Mouse (Mus musculus) hindbrain, embryonic 11.5 days (tissue): ENCODE data around the gene Gpx5. TPM values are rescaled to one million over a fixed set of nuclear protein-coding genes. Genes with fewer than 3 reads are reported as not detected.

Experiments
- polyA plus RNA-seq: library from polyadenylated mRNA; unstranded; fragments of >200 nt; fragmentation: Nextera tagmentation; extraction: Ambion mirVana; gene quantifications from 2 replicates; pipeline ENCODE4 v1.2.1, GENCODE M21; 2014

Gene Gpx5
- polyA plus RNA-seq, 1 experiment from 2014 or later, result not detected

Other genes with a start within 250 kb of the Gpx5 start
- gene Olfr1370, start 217.8 kb downstream of the Gpx5 start, polyA plus RNA-seq, result not detected in 2 replicates
- gene Olfr1369-ps1, start 181.2 kb downstream of the Gpx5 start, polyA plus RNA-seq, result 0.04 TPM in 1 of 2 replicates, not detected in the other
- gene Olfr263, start 163.1 kb downstream of the Gpx5 start, polyA plus RNA-seq, result not detected in 2 replicates
- not detected in 2 replicates for gene Olfr1368, start 146.9 kb downstream of the Gpx5 start, polyA plus RNA-seq
- gene Trim27, start 113.3 kb downstream of the Gpx5 start, polyA plus RNA-seq, result 133 and 144 TPM in 2 replicates
- 0.32 TPM in 1 of 2 replicates, not detected in the other for gene Gpx6, start 19.4 kb upstream of the Gpx5 start, polyA plus RNA-seq
- gene Olfr1367, start 54.2 kb upstream of the Gpx5 start, polyA plus RNA-seq, result not detected in 2 replicates
- gene Zscan12, start 70.1 kb upstream of the Gpx5 start, polyA plus RNA-seq, result 18.7 and 20.3 TPM in 2 replicates
- 84.8 and 90.5 TPM in 2 replicates for gene Zkscan3, start 110.0 kb upstream of the Gpx5 start, polyA plus RNA-seq
- 5.9 and 6.0 TPM in 2 replicates for gene Pgbd1, start 148.3 kb upstream of the Gpx5 start, polyA plus RNA-seq
- gene Zscan26, start 161.0 kb upstream of the Gpx5 start, polyA plus RNA-seq, result 18.4 and 21.0 TPM in 2 replicates
- 2.5 and 3.4 TPM in 2 replicates for gene Nkapl, start 175.8 kb upstream of the Gpx5 start, polyA plus RNA-seq
- 5.2 and 5.9 TPM in 2 replicates for gene Zkscan4, start 186.2 kb upstream of the Gpx5 start, polyA plus RNA-seq
- gene Gm10065, start 186.7 kb upstream of the Gpx5 start, polyA plus RNA-seq, result not detected in 2 replicates
- gene AK157302, start 202.5 kb upstream of the Gpx5 start, polyA plus RNA-seq, result 0.23 and 0.35 TPM in 2 replicates
- 3.7 and 5.1 TPM in 2 replicates for gene Gm11273, start 208.7 kb upstream of the Gpx5 start, polyA plus RNA-seq
- 9.8 and 11.0 TPM in 2 replicates for gene Zkscan8, start 238.4 kb upstream of the Gpx5 start, polyA plus RNA-seq